Mouse (Mus musculus) liver, embryonic 14.5 days (tissue): ENCODE measurements around the gene Nt5dc2. TPM values are rescaled to one million over a fixed set of nuclear protein-coding genes. Genes with fewer than 3 reads are reported as not detected.

Source experiments
- ATAC-seq: fragments of 200-750 bp; cut with Nextera tagmentation; 2 replicates; pipeline ENCODE4 v1.8.0; 2017; ENCODE audit warnings: moderate number of reproducible peaks, mild to moderate bottlenecking, moderate library complexity; ENCODE audit not compliant: insufficient read depth
- DNase-seq, 3 experiments: peaks; one replicate each; pipeline ENCODE4 v3.0.0-alpha.2; 2012 to 2013; ENCODE audit warnings: low read depth in 3 of 3, low spot score in 3 of 3
- H3K27ac ChIP-seq: fragments of 300-500 bp; sonication (generic); 2 replicates; pipeline ENCODE4 v1.5.1; 2014; ENCODE audit warnings: moderate library complexity, mild to moderate bottlenecking, control low read depth, inconsistent platforms
- H3K27me3 ChIP-seq: fragments of 300-500 bp; sonication (generic); 2 replicates; pipeline ENCODE4 v1.6.1; 2014; ENCODE audit warnings: mild to moderate bottlenecking, low read length, moderate library complexity; ENCODE audit not compliant: control insufficient read depth, insufficient read depth
- H3K36me3 ChIP-seq: fragments of 300-500 bp; sonication (generic); replicated peaks from 2 replicates; pipeline ENCODE4 v1.6.1; 2014; ENCODE audit warnings: low read depth; ENCODE audit not compliant: control insufficient read depth, insufficient read depth
- H3K4me1 ChIP-seq, 2 experiments: fragments of 200-500 bp in 1 of 2; fragments of 300-500 bp in 1 of 2; sonication (generic) in 1 of 2; replicated peaks; 2 replicates each; pipeline ENCODE4 v1.6.1; 2012 to 2014; ENCODE audit warnings: antibody characterized with exemption in 1 of 2, inconsistent platforms in 1 of 2, low read length in 1 of 2; ENCODE audit not compliant: control insufficient read depth in 2 of 2, insufficient read depth in 2 of 2
- H3K4me2 ChIP-seq: fragments of 300-500 bp; sonication (generic); 2 replicates; pipeline ENCODE4 v1.6.1; 2014; ENCODE audit warnings: low read depth, mild to moderate bottlenecking, control low read depth, moderate library complexity
- H3K4me3 ChIP-seq, 2 experiments: fragments of 200-500 bp in 1 of 2; fragments of 300-500 bp in 1 of 2; sonication (generic) in 1 of 2; 2 replicates each; pipeline ENCODE4 v1.5.1; 2012 to 2014; ENCODE audit warnings: low read depth in 2 of 2, low read length in 2 of 2, mild to moderate bottlenecking in 2 of 2, control low read depth in 1 of 2, inconsistent platforms in 1 of 2, moderate library complexity in 1 of 2; ENCODE audit not compliant: insufficient read depth in 1 of 2
- H3K9ac ChIP-seq: fragments of 300-500 bp; sonication (generic); replicated peaks from 2 replicates; pipeline ENCODE4 v1.6.1; 2014; ENCODE audit warnings: mild to moderate bottlenecking, control low read depth, moderate library complexity
- H3K9me3 ChIP-seq: fragments of 300-500 bp; sonication (generic); 2 replicates; pipeline ENCODE4 v1.6.1; 2016; ENCODE audit warnings: low read length, mixed read lengths; ENCODE audit not compliant: control insufficient read depth
- CTCF ChIP-seq: IDR thresholded peaks from 2 replicates; pipeline ENCODE4 v1.5.1; 2016; ENCODE audit warnings: antibody characterized with exemption, low read depth, control low read depth
- EP300 ChIP-seq: IDR thresholded peaks from 2 replicates; pipeline ENCODE4 v1.6.1; 2016; ENCODE audit warnings: antibody characterized with exemption, low read depth
- WGBS: fragments of 180-500 bp; shearing (Covaris S2); extraction: QIAGEN DNeasy Blood & Tissue Kit; methylation state at CpG from one replicate; pipeline ENCODE4 v1.1.7; 2014; ENCODE audit not compliant: insufficient replicate concordance; 5-methylcytosine and 5-hydroxymethylcytosine counted together
- polyA plus RNA-seq, 2 experiments: library from polyadenylated mRNA; depleted of rRNA in 1 of 2; stranded (reverse) in 1 of 2; unstranded in 1 of 2; fragments of >200 nt; fragmentation: Nextera tagmentation in 1 of 2; extraction: Ambion mirVana in 1 of 2; gene quantifications; 2 replicates each; pipeline versions ENCODE4 v1.2.1 to v1.2.3; 2012 to 2014

Gene Nt5dc2
- polyA plus RNA-seq, 2 experiments, result 146 to 161 TPM

- 64% methylated on average over 10 of the region's 10 CpGs for WGBS
- Histone ChIP-seq H3K4me3 (no peak overlapping the region), H3K4me2 (peak overlapping the region; percentile 4), H3K4me1 (peaks cover 8% of the 10 kb centered on the region in 2 experiments), H3K9me3 (no peaks in the 10 kb centered on the region), H3K9ac (no peak overlapping the region), H3K36me3 (no peaks in the 10 kb centered on the region), H3K27me3 (no peaks in the 10 kb centered on the region), H3K27ac (no peak overlapping the region)
- DNase-seq (no peak), ATAC-seq (no peak)
- no peak for TF ChIP-seq EP300
- TF ChIP-seq CTCF, result no peak
Measured at GRCm38 (mm10) chr14:31161638-31162037, 30.8 kb downstream of the Nt5dc2 start.

GRCm38 (mm10) chr14:31164067-31164466, 33.2 kb downstream of the Nt5dc2 start:
- Histone ChIP-seq H3K9me3 (no peaks in the 10 kb centered on the region), H3K4me1 (peaks cover 8% of the 10 kb centered on the region in 2 experiments), H3K36me3 (no peaks in the 10 kb centered on the region), H3K27ac (no peak overlapping the region), H3K4me2 (no peak overlapping the region), H3K4me3 (no peak overlapping the region), H3K9ac (no peak overlapping the region), H3K27me3 (no peaks in the 10 kb centered on the region)
- DNase-seq (no peak), ATAC-seq (0 out of 2 replicates have a peak, but pooled peaks have one; percentile 8)
- 18% methylated on average over 8 of the region's 8 CpGs for WGBS
- TF ChIP-seq EP300 (no peak), CTCF (no peak)

DNA sequence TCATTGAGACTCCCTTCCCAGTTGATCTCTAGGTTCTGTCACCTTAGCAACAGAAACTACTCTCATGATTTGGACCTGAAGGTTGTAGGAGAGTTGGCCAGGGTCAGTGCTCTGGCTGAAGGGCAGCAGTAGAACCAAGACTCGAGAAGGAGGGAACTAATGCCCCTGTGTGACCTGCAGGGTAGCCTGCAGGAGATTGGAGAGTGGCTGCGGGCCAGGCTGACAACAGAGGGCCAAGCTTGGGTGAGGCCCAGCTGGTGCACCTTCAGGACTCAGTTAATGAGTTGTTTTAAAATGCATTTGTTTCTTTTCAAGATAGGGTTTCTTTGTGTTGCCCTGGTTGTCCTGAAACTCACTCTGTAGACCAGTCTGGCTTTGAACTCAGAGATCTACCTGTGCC, 34.2 kb downstream of the Nt5dc2 start:
- Histone ChIP-seq H3K9me3 (no peaks in the 10 kb centered on the region), H3K9ac (no peak overlapping the region), H3K27ac (no peak overlapping the region), H3K4me1 (peaks cover 8% of the 10 kb centered on the region in 2 experiments), H3K27me3 (no peaks in the 10 kb centered on the region), H3K36me3 (no peaks in the 10 kb centered on the region), H3K4me2 (no peak overlapping the region), H3K4me3 (no peak overlapping the region)
- DNase-seq (no peak), ATAC-seq (no peak)
- WGBS, result 46% methylated on average over 2 of the region's 2 CpGs
- TF ChIP-seq CTCF (no peak), EP300 (no peak)

DNA sequence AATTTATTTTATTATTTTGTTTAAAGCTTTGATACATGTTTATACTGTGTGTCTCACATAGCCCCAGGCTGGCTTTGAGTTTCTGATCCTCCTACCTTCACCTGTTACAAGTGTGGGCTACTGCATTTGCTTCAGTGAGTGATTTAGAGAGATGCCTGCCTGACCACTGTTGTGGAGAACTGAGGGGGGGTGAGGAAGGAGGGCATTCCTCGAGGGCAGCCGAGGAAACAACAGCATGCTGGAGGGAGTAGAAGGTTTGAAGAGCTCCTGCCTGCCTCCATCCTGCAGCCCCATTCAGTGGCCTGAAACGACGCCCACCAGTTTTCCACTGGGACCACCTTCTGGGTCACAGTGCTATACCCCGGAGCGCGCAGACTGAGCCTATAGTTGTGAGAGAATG, 34.6 kb downstream of the Nt5dc2 start:
- Histone ChIP-seq H3K27ac (no peak overlapping the region), H3K27me3 (no peaks in the 10 kb centered on the region)
- no peak for DNase-seq

GRCm38 (mm10) chr14:31165991-31166630, 35.3 kb downstream of the Nt5dc2 start:
- no peaks in the 10 kb centered on the region for H3K27me3 ChIP-seq

More for the DNA sequence above, 34.6 kb downstream of the Nt5dc2 start:
- H3K4me3 ChIP-seq, result no peak overlapping the region
- ATAC-seq, result no peak
- H3K4me2 ChIP-seq, result no peak overlapping the region
- TF ChIP-seq CTCF (no peak), EP300 (no peak)
- 25% methylated on average over 7 of the region's 7 CpGs for WGBS
- no peaks in the 10 kb centered on the region for H3K9me3 ChIP-seq
- H3K9ac ChIP-seq, result no peak overlapping the region
- H3K4me1 ChIP-seq, result peaks cover 8% of the 10 kb centered on the region in 2 experiments
- H3K36me3 ChIP-seq, result no peaks in the 10 kb centered on the region

More at GRCm38 (mm10) chr14:31165991-31166630, 35.3 kb downstream of the Nt5dc2 start:
- no peak for TF ChIP-seq EP300
- TF ChIP-seq CTCF, result no peak
- 10% methylated on average over 10 of the region's 10 CpGs for WGBS
- no peak overlapping the region; the same call in 1 of the 2 replicates for H3K4me2 ChIP-seq
- peaks cover 4% of the 10 kb centered on the region for H3K36me3 ChIP-seq
- DNase-seq, result peak in 1 of 3 experiments; percentile 45
- H3K9ac ChIP-seq, result no peak overlapping the region
- peaks cover 8% of the 10 kb centered on the region in 2 experiments for H3K4me1 ChIP-seq
- ATAC-seq, result no peak
- no peak overlapping the region for H3K27ac ChIP-seq
- no peak overlapping the region for H3K4me3 ChIP-seq
- no peaks in the 10 kb centered on the region for H3K9me3 ChIP-seq
